Mouse (Mus musculus) liver, adult 2 months (tissue): ENCODE results near the gene Ddit4. TPM values are rescaled to one million over a fixed set of nuclear protein-coding genes. Genes with fewer than 3 reads are reported as not detected.
A peak's percentile ranks its signal among the peaks of the same experiment; 100 is the strongest.

Source experiments
- DNase-seq: peaks from one replicate; pipeline ENCODE4 v3.0.0-alpha.2; 2011; ENCODE audit warnings: low read depth, low spot score; ENCODE audit errors: extremely low read depth
- H3K27ac ChIP-seq: fragments of 200-500 bp; replicated peaks from 2 replicates; pipeline ENCODE4 v1.5.1; 2012; ENCODE audit warnings: low read depth, mild to moderate bottlenecking, control low read depth, inconsistent platforms, low read length; ENCODE audit not compliant: insufficient read depth
- H3K27me3 ChIP-seq: fragments of 200-500 bp; 2 replicates; pipeline ENCODE4 v1.6.1; 2012; ENCODE audit warnings: mild to moderate bottlenecking, moderate library complexity, low read length, inconsistent platforms; ENCODE audit not compliant: control insufficient read depth, insufficient read depth
- H3K36me3 ChIP-seq: fragments of 200-500 bp; 2 replicates; pipeline ENCODE4 v1.6.1; 2012; ENCODE audit warnings: low read length, inconsistent platforms; ENCODE audit not compliant: control insufficient read depth, insufficient read depth
- H3K4me1 ChIP-seq: fragments of 200-500 bp; 2 replicates; pipeline ENCODE4 v1.6.1; 2011; ENCODE audit warnings: low read length; ENCODE audit not compliant: control insufficient read depth, insufficient read depth
- H3K4me3 ChIP-seq: fragments of 200-500 bp; 2 replicates; pipeline ENCODE4 v1.5.1; 2011; ENCODE audit warnings: low read depth, mild to moderate bottlenecking, control low read depth, low read length, moderate library complexity; ENCODE audit not compliant: insufficient read depth
- H3K79me2 ChIP-seq: fragments of 200-500 bp; 2 replicates; pipeline ENCODE4 v1.6.1; 2012; ENCODE audit warnings: inconsistent platforms, mild to moderate bottlenecking, low read length, moderate library complexity; ENCODE audit not compliant: control insufficient read depth, insufficient read depth
- H3K9ac ChIP-seq: fragments of 200-500 bp; 2 replicates; pipeline ENCODE4 v1.6.1; 2012; ENCODE audit warnings: low read depth, mild to moderate bottlenecking, control low read depth, inconsistent platforms, low read length
- CTCF ChIP-seq: fragments of 200-500 bp; IDR thresholded peaks from 2 replicates; pipeline ENCODE4 v1.5.1; 2011; ENCODE audit warnings: low read depth, low read length, control low read depth
- POLR2A ChIP-seq: fragments of 200-500 bp; IDR thresholded peaks from 2 replicates; pipeline ENCODE4 v1.6.1; 2011; ENCODE audit warnings: low read length, control low read depth; ENCODE audit not compliant: insufficient read depth; ENCODE audit errors: extremely low read depth
- WGBS: fragments of 180-500 bp; shearing (Covaris S2); methylation state at CpG from one replicate; pipeline ENCODE4 v1.1.7; 2018; 5-methylcytosine and 5-hydroxymethylcytosine counted together
- polyA plus RNA-seq: library from polyadenylated mRNA; depleted of rRNA; stranded (reverse); fragments of >200 nt; gene quantifications from 2 replicates; pipeline ENCODE4 v1.2.3, GENCODE M21; 2012
- total RNA-seq: library from RNA; depleted of rRNA; stranded (reverse); fragments of >200 nt; gene quantifications from 2 replicates; pipeline ENCODE4 v1.2.3, GENCODE M21; 2014

Ddit4 gene
- total and polyA plus RNA-seq, 2 experiments, result 8.8 to 13.6 TPM

- Histone ChIP-seq H3K9ac (peak overlapping the region; percentile 5; the same call in 1 of the 2 replicates), H3K27me3 (no peaks in the 10 kb centered on the region), H3K4me3 (no peak overlapping the region), H3K27ac (peak overlapping the region; percentile 65), H3K79me2 (no peaks in the 10 kb centered on the region; the same call in 1 of the 2 replicates), H3K36me3 (peaks cover 47% of the 10 kb centered on the region), H3K4me1 (peaks cover 12% of the 10 kb centered on the region)
- WGBS, result 35% methylated on average over 9 of the region's 9 CpGs
- TF ChIP-seq POLR2A, result no peak
- no peak; the same call in 1 of the 2 replicates for TF ChIP-seq CTCF
- peak; percentile 88 for DNase-seq
Observed at GRCm38 (mm10) chr10:59991262-59991880, 39.7 kb upstream of the Ddit4 start.

- Histone ChIP-seq H3K36me3 (peaks cover 42% of the 10 kb centered on the region), H3K27me3 (no peaks in the 10 kb centered on the region), H3K79me2 (no peaks in the 10 kb centered on the region; the same call in 1 of the 2 replicates), H3K9ac (no peak overlapping the region), H3K4me1 (peaks cover 12% of the 10 kb centered on the region), H3K4me3 (no peak overlapping the region), H3K27ac (peak overlapping the region; percentile 60; the same call in 1 of the 2 replicates)
- TF ChIP-seq POLR2A (no peak), CTCF (no peak)
- no peak for DNase-seq
- 98% methylated on average over 9 of the region's 9 CpGs for WGBS
Observed at GRCm38 (mm10) chr10:59990393-59990792, 38.8 kb upstream of the Ddit4 start.

- WGBS, result 76% methylated on average over 4 of the region's 4 CpGs
Observed at GRCm38 (mm10) chr10:59988036-59988435, 36.4 kb upstream of the Ddit4 start.

GRCm38 (mm10) chr10:59982379-59982873, 30.8 kb upstream of the Ddit4 start:
- H3K36me3 ChIP-seq, result no peaks in the 10 kb centered on the region
- no peak overlapping the region for H3K27ac ChIP-seq
- no peak for TF ChIP-seq POLR2A
- TF ChIP-seq CTCF, result no peak
- no peaks in the 10 kb centered on the region for H3K27me3 ChIP-seq
- no peak overlapping the region for H3K4me3 ChIP-seq
- no peak for DNase-seq
- H3K79me2 ChIP-seq, result no peaks in the 10 kb centered on the region
- no peak overlapping the region for H3K9ac ChIP-seq
- peaks cover 19% of the 10 kb centered on the region for H3K4me1 ChIP-seq
- WGBS, result 91% methylated on average over 12 of the region's 12 CpGs

More at GRCm38 (mm10) chr10:59988036-59988435, 36.4 kb upstream of the Ddit4 start:
- no peaks in the 10 kb centered on the region for H3K27me3 ChIP-seq
- no peak overlapping the region for H3K27ac ChIP-seq
- no peak overlapping the region for H3K9ac ChIP-seq
- TF ChIP-seq CTCF (no peak), POLR2A (no peak)
- H3K36me3 ChIP-seq, result peaks cover 30% of the 10 kb centered on the region
- H3K79me2 ChIP-seq, result no peaks in the 10 kb centered on the region
- peaks cover 12% of the 10 kb centered on the region for H3K4me1 ChIP-seq
- H3K4me3 ChIP-seq, result no peak overlapping the region
- DNase-seq, result no peak

GRCm38 (mm10) chr10:59981792-59982191, 30.2 kb upstream of the Ddit4 start:
- Histone ChIP-seq H3K27me3 (no peaks in the 10 kb centered on the region), H3K36me3 (no peaks in the 10 kb centered on the region), H3K9ac (no peak overlapping the region), H3K79me2 (no peaks in the 10 kb centered on the region), H3K27ac (0 out of 2 replicates have a peak overlapping the region, but pooled peaks have one; percentile 27), H3K4me1 (peaks cover 19% of the 10 kb centered on the region), H3K4me3 (no peak overlapping the region)
- TF ChIP-seq POLR2A (no peak), CTCF (no peak)
- DNase-seq, result no peak
- 88% methylated on average over 9 of the region's 9 CpGs for WGBS

- TF ChIP-seq POLR2A, result no peak
- no peak for TF ChIP-seq CTCF
- WGBS, result 75% methylated on average over 4 of the region's 4 CpGs
- DNase-seq, result no peak
- Histone ChIP-seq H3K79me2 (no peaks in the 10 kb centered on the region), H3K4me1 (peaks cover 19% of the 10 kb centered on the region), H3K27me3 (no peaks in the 10 kb centered on the region), H3K9ac (no peak overlapping the region), H3K36me3 (no peaks in the 10 kb centered on the region), H3K27ac (0 out of 2 replicates have a peak overlapping the region, but pooled peaks have one; percentile 27), H3K4me3 (no peak overlapping the region)
Observed at GRCm38 (mm10) chr10:59981336-59981735, 29.7 kb upstream of the Ddit4 start.
